Mouse (Mus musculus): ENCODE results near the gene Efcab6.
"Not testable (repeated sequence)": the region's sequence is repeated elsewhere in the genome, so short reads cannot be mapped to it uniquely, and the experiment has no call there.

Efcab6 gene

DNA sequence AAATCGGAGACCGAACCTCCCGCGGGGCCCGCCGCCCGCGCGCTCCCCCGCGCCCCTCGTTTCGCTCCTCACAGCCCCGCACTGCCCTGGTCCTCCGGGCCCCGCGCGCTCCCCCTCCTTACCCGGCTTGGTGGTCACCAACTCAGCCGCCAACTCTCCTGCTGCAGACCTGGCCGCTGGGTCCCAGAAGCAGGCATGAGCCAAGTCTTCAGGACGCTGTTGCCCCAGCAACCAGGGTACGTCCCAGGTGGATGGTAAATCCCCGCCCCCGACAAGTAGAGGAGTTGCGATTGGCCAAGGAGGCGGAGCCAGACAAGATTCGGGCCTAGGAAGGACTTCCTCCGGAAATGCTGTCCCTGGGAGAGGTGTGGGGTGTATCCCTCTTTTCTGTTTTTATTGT lies at the start of gene Efcab6:
TSS of gene Efcab6 (minus strand) at position 240 of the 400 bp plus-strand sequence.
- no peak for DNase-seq

DNA sequence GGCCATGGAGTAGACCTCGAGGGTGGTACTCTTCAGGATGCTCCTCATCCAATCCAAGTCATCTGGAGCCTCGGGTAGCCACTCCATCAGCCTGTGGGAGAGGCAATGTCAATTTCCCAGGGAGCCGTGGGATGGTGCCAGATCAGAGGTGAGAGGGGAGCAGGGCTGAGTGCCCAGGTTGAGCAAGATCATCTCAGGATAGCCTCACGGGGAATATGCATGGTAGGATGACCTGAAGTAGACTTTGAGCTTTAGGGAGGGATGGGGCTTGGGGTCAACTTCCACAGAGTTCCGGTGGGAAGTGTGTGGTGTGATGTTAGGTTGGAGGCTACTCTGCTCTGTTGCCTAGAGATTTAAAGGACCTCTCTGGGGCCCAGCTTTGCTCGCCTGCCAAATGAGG lies 48.7 kb upstream of the Efcab6 start:
- DNase-seq, result no peak

DNA sequence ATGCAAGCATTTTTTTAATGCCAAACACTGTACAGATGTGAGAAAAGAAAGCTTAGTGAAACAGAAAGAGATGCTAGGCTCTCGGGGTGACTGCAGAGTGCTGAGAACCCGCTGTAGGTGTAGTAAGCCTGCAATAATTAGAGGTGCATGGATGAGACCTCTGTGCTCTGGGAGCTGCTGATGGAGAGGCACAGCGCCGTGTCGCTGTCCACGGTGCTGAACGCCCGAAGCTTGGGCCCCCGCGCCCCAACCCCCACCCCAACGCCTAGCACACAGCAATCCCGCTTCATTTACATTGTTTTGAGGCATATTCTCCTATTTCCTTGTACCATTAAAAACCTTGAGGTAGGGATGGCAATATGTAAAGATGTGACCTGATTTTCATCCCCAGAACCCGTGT lies 43.7 kb upstream of the Efcab6 start:
- DNase-seq, result peak; percentile 66

DNA sequence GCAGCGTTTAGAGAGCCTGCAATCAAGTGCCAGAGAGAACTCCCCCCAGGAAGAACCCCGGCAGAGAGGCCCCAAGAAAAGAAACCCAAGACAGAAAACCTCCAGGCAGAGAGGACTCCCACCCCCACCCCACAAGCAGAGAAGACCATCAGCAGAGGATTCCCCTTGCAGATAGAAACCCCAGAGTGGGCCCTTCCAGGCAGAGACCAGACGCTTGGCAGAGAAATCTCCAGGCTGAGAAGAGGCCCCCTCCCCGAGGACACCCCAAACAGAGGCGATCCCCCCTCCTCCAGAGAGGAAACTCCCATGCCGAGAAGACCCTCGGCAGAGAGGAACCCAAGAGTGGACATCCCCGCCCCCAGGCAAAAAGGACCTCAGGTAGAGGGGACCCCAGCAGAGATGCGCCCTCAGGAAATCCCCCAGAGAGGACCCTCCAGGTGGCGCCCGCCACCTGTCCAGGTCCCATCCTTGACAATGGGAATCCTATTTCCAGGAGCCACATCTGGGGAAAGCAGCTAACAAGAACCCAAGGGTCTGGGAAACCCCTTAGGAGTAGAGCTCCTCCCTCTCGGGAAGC lies 40.8 kb upstream of the Efcab6 start:
- no peak for DNase-seq

DNA sequence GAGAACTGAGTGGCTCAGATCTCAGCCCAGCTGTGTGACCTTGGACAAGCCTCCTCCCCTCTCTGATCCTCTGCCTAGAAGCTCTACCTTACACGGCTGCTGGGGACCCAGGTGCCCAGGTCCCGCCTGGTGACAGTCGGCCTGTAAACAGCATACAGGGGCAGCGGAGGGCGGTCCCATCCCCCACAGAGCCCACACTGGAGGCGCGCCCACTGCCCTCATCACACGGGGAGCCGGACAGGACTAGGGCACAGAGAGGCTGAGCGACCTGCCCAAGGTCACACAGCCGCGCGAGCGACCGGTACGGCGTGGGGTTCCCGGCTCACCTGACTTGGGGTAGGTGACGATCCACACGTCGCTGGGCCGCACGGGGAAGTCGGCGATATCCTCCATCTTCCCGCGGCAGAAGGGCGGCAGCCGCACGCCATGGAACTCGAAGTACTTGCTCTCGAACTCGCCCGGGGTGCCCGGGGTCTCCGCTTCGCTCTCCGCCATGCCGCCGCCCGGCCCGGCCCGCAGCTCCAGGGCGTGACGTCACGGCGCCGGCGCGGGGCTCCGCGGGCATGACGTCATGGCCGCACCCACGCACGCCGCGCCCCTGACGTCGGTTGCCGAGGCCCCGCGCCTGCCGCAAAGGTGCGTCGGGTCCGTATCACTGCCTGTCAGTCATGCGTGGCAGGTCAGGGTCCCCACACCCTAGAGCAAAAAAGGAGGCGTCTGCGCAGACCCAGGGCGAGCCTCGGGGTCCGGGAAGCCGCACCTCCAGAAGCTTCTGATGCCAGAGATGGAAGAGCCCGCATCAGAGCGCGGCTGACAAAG lies 40.1 kb upstream of the Efcab6 start, which contains the start of gene Sult4a1:
TSS of gene Sult4a1 (minus strand) at position 650 of the 819 bp plus-strand sequence.
- peak; percentile 39 for DNase-seq

DNA sequence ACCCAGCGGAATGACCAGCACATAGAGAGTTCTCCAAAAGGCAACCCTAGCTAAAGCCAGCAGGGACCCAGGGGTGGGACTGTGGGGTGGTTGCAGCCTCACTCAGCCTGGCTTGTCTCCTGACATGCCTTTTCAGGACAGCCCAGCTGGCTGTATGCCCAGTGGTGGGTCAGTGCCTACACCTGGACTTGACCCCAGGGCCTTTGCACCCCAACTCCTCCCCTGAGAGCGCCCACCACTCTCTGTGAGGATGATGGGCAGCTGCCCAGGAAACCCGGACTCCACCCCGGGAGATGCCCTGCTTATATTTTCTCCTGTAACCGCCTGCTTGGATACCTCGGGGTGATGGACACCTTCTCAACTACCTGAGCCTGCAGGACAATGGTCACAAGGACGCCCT lies 39.4 kb upstream of the Efcab6 start:
- no peak for DNase-seq

DNA sequence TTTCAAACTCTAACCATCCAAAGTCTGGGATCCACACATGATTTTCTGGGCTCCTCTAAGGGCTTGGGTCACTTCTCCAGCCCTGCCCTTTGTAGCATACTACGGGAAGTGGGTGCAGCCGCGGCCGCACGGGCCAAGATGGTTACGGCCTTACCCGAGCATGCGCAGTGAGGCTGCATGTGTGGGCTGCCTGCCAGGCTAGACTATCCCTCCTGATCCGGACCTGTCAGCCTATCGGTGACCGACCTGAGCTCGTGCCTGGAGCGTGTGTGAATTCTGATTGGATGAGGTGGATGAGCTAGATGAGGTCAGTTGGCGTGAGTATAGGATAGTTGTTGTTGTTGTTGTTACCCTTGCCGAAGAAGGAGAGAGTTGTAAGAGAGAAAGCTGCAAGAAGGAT lies 32.4 kb upstream of the Efcab6 start:
- DNase-seq, result not testable (repeated sequence)

DNA sequence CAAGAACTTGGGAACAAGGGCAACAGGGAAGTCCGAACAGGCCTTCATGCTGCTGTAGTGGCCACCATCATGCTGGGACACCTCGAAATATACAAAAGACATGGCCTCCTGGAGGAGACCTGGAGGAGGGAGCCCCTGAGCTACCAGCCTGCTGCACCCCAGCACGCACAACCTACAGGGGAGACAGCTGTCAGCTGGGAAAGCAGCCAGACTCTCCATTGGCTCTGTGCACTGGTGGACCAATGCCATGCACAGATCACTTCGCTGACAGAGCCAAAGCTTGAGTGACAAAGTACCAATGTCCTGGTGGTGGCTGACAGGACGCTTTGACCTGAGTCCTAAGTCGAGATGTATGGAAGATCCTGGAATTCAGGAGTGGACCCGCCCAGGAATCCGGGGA lies 30.9 kb upstream of the Efcab6 start:
- no peak for DNase-seq

DNA sequence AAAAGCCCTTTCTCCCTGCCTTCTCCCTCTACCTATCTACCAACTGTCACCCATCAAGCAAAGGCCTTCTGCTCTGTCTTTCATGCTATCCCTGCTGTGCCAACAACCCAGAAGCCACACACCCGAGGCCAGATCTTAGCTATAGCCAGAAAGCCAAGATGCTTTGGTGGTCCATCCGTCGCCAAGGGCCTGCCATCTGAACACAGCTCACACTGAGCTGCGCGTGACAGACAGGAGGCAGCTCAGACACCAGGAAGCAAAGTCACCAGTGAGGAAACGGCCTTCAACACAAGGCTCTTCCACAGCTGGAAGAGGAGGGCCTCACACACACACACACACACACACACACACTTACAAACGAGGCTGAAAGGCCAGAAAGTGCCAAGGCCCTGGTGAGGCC lies 29.7 kb upstream of the Efcab6 start:
- no peak for DNase-seq

DNA sequence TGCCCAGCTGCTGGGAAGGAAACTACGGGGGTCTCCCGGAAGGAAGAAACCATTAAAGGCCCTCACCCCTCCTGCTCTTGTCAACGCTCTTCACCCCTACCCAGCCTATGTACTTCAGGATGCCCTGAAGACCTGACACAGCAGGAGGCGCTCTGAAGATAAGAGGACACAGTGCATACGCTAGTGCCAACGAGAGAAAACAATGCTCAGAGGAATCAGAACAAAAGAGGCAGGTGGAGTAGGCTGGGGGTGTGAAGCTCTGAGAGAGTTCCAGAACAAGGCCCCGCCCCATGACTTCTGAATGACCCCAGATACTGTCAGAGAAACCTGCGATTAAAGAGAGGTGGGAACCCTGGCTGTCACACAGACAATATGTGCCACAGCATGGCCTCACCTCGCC lies 21.6 kb upstream of the Efcab6 start:
- no peak for DNase-seq

DNA sequence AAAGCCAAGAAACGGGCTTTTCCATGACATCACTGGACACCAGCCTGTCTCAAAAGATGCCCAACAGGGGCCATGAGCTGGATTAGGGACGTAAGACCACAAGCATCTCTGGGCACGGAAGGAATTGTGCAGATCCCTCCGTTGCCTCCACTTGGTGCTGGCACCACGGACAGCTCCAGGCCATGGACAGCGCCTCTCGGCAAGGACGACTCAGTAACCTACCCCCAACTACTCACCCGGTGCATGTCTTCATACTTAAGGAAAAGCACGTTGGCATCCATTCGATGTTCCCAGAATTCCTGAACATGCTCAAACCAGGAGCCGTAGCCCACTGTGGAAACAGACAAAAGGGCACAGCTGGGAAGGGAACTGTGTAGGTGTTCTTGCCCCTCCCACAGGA lies 21.2 kb upstream of the Efcab6 start:
- DNase-seq, result no peak

DNA sequence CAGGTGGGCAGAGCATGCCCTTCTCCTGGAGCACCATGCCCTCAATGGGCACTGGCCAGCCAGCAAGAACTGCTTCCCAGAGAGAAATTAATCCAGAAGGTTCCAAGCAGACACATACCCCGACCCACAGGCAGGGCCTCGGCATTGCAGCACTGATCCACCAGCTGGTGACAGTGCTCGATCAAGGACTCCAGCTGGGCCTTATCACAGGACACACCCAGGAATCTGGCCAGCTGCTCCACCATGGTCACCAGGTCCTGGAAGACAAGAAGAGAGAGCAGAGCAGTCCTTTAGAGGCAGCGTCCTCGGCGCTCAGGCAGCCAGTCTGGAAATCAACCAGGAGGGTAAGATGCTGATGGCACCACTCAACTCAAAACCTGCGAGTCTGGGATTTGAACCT lies 14.9 kb upstream of the Efcab6 start:
- DNase-seq, result no peak

DNA sequence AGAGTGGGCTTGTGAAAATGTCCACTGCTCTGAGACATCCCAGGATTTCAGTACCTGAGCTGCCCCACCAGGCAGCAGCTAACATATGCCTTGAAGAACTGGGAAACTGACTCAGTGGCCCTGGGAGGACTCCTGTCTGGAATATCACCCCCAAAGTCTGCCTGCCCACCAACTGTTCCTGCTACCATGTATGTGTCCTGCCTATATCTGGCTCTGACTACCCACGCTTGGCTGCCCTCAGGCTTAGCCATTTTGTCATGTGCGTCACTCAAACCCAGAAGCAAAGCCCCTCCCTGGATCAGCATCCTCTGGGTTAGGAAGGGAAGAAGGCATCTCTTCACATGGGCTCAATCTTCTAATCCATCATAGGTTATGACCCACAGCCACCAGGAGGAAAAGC lies 14.3 kb upstream of the Efcab6 start:
- DNase-seq, result no peak

DNA sequence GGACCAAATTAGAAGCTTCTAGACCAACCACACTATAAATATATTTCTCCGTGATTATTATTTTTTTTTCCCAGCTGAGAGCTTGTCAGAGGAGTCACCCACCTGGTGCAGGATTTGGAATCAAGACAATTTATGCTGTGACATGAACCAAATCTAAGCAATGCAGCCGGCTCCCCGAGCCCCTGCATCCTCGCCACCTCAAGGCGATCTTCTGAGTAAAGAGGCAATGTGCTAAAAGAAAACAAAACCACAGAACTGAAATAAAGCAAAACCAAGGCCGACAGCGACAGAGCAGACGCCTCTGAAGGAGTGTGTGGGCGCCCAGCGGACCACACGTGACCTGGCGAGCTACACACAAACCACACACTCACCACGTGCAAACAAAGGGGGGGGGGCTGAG lies 13.5 kb upstream of the Efcab6 start:
- no peak for DNase-seq

DNA sequence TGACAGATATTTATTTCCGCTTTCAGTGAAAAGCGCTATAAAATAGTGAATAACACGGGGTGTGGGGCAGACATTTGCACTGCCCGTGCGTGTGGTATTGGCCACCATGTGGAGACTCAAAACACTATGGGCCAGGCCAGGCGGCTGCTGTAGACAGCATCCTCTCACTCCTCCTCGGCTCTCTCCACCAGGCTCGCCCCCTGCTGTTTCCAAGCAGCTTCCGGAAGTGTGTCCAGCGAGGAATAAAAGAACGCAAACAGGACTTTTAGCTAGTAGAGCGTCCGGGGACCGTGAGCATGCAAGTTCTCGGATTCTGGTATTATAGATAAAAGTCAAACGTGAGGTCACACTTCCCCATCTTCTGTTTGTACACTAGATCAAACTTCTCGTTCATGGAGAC lies 12.0 kb upstream of the Efcab6 start:
- no peak for DNase-seq

DNA sequence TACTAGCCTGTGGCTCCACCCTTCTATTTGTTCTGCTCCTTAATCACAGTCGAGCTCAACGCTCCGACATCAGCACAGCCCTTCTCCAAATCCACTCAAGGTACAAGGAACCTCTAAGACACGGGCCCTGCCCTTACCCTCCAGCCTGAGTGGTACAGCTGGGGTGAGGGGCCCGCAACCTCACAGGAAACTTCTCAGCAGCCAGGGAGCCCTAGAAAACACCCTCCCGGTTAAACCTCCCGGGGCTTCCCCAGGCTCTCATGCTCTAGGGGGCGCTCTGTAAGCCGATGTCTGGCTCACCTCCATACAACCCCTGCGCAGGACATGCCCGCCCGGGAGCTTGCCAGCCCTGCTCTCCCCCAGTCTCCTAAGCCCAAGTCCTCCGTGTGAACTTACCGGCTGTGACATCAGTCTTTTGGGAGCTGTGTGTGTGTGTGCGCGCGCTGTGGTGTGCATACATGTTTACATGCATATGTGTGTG lies 9.6 kb upstream of the Efcab6 start:
- DNase-seq, result peak; percentile 40

DNA sequence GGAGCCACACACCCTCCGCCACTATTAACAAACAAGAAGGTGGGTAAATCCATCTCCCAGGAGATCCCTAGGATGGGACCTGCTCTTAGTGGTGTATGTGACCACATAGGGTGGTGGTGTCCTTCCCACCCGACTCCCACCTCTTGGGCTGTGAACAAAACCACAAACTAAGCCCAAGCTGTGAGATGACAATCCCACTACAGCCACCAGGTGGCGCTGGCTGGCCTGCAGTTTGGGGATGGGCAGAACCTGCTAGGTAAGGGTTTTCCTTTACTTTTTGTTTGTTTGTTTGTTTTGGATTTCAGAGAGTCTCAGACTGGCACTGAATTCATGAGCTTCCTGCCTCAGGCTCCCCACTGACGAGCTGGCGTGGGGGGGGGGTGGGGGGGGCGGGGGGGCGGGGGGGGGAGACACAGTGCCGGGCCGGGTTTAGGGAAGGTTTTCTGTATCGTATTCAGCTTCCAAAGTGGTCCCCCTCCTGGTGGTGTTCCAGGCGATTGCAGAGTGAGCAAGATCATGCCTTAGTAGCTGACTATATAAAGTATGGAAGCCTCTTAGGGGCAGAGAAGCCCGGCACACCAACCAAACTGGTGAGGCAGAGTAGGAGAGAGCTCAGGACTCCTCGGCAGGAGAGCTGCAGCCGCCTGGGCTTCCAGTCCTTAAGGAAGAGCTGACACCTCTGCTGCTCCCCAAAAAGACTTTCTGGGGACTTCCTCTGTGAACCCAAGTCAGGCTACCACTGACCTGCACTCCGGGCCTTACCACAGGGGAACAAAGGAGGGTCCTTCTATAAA lies 8.9 kb upstream of the Efcab6 start:
- peak; percentile 72 for DNase-seq

DNA sequence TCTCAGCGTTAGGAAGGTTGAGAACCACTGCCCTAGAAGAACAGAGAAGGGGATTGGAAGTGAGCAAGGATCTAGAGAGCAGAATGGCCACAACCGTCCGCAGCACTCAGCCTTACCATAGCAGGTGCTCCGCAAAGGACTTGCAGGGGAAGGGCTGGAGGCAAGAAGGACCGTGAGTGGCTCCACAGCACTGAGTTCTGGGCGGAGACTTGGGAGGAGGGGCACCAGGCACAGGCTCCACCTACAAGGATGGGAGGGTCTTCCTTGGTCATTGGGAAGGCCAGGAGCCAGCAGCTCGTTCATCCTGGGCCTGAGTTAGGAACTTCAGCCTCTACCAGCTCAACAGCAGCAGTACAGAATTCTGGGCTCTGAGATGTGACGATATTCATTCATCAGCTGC lies 7.9 kb upstream of the Efcab6 start:
- no peak for DNase-seq

DNA sequence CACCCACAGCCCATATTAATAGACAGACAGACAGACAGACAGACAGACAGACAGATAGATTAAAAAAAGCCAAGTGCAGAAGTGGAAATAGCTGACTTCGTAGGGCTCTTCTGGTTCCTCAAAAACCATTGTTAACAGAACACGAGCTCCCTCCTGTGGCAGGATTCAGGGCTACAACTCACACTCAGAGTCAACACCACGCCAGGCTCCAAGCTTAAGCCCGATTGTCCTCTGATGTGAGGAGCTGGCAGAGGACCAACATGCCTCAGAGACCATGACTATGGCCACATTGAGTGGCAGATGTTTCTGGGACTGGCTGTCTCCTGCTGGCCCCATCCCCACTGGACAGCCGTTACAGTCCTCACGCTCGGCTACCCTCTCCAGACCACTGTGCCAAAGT lies 7.0 kb upstream of the Efcab6 start:
- DNase-seq, result peak; percentile 55

DNA sequence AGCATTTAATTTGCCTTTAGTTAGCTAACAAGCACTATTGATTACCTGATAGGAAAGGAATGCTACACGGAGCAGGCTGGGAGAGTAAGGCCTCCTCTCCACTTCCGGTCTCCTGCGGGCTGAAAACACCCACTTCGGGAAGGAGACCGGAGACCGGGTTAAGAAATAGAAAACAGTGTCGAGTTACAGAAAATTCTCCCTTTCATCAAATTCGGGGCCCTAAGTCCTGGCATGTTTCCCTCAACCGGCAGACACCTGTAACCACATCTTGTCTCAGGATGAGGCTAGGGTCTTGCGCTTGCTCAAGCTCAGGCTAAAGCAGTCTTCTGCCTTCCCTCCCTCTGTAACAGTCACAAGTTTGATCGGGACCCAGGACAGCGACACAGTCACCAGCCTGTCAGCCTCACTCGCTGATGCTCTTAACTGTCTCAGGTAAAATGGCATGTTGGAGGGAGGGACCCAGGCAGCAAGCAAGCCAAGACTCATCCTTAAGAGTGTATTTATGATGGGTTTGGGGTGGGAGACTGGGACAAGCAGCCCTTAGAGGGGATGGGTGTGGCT lies 5.0 kb upstream of the Efcab6 start:
- no peak for DNase-seq

DNA sequence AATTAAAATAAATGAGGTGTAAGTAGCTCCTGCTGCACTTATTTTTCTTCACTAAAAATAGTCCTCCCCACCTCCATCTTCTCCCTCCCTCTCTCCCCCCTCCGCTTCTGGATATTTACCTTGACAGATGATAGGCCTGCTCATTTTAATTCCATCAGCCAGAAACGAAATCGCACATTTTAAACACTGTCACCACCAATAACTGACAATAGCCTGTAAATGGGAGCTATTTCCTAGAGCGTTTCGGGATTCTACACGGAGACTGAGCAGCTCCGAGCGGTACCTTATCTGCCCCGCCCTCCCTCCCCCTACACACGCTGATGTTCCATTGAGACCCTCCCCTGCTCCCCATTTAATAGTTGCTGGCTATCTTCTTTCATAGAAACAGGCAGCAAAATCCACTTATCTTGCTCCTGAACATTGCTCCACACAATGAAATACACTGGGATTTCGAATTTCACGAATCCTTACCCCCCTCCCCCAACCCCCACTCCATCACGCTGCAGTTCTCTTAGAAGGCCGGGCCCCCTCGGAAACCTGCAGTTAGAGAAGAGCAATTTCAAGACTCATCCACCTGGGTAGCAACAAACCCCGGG lies 4.4 kb upstream of the Efcab6 start:
- no peak for DNase-seq

DNA sequence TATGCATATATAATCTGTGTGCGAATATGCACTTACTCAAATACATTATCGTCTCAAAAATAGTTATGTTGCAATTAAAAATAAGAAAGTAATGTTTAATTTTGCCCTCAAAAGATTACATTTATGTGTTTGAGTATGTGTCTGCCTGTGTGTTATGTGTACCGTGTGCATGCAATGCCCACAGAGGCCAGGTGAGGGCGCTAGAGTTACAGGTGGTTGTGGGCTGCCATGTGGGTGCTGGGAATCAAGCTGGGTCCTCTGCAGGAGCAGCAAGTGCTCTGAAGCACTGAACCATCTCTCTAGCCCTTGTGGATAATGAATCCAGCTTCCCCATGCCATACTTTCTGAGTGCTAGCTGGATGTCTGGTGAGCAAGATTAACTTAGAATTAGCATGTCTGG lies 522 bp upstream of the Efcab6 start:
- DNase-seq, result no peak

DNA sequence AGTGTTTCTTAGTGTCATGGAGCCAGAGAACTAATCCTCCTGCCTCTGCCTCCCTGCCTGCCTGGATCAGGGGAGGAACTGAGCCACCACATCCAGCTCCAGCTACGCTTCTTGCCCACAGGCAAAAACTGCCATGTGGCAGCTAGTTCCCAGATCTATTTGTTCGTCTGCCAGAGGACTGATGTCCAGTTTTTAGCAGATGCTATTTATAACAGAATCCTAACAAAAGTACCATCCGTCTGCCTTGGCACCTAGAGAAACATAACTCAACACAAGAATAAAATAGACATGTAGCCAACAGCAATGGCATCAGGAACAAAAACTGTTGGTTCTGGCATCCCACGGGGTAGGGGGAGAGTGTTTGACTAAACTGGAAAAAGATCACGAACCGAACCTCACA lies 6.3 kb downstream of the Efcab6 start:
- no peak for DNase-seq
